Mouse (Mus musculus) layer of hippocampus, adult 2 months (tissue): ENCODE results near the gene Bzw2. TPM values are rescaled to one million over a fixed set of nuclear protein-coding genes. Genes with fewer than 3 reads are reported as not detected.

Experiments
- DNase-seq, 2 experiments: peaks; one replicate each; pipeline ENCODE4 v3.0.0; 2022; ENCODE audit warnings: low spot score in 2 of 2
- H3K27ac ChIP-seq: fragments of 200-600 bp; 2 replicates; pipeline ENCODE4 v1.8.1; 2022
- H3K4me3 ChIP-seq: fragments of 200-600 bp; 2 replicates; pipeline ENCODE4 v1.8.1; 2022; ENCODE audit warnings: mild to moderate bottlenecking
- CTCF ChIP-seq: fragments of 200-600 bp; conservative IDR thresholded peaks from 2 replicates; pipeline ENCODE4 v1.8.1; 2022; ENCODE audit warnings: antibody characterized with exemption, mild to moderate bottlenecking, moderate library complexity
- total RNA-seq, 2 experiments: library from RNA; stranded (reverse); gene quantifications; 2 replicates each; pipeline ENCODE4 v1.2.3; 2021

Bzw2 gene
- total RNA-seq, 2 experiments from 2014 or later: 57.4 to 62.5 TPM

DNA sequence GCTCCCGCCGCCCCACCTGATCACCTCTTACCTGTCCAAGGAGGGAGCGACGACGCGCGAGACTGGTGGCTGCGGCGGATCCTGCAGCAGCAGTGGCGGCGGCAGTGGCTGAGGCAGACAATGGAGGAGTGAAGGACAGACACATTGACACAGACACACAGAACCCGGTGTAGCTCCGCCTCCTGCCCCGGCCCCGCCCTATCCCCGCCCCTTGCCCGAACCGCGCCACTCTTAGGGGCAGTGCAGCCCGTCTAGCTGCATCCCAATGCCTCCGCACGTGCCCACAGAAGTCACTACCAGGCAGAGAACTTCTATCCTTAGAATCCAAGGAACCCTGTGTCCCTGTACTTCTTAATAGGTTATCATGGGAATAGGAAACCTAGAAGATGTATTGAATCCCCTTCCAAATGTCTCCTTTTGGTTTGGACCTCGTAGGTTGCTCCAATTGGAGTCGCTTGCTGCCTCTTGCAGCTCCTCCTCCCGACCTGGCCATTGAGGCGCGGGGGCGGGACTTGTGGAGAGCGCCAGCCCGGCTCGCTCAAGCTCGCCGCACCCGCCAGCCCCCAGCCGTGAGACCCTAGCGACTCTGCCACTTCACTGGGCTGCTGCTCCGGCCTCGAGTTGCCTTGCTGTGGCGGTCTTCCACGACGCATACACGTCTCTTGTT is 1.1 kb downstream of the Bzw2 start, which contains the start of gene Ankmy2:
Gene Ankmy2, plus strand, starts transcription at position 478 of the 667 bp plus-strand sequence.
- DNase-seq: peak; percentile 82 to 89
- TF ChIP-seq CTCF: peak; percentile 29
- Histone ChIP-seq H3K27ac (peak within 1 kb of the TSS; percentile 99), H3K4me3 (peak within 1 kb of the TSS; percentile 77)

GRCm38 (mm10) chr12:36156101-36156636 is 1.7 kb downstream of the Bzw2 start:
- Histone ChIP-seq H3K27ac (peak overlapping the region; percentile 99), H3K4me3 (peak overlapping the region; percentile 77)
- no peak for TF ChIP-seq CTCF
- DNase-seq: peak in 1 of 2 experiments; percentile 44

GRCm38 (mm10) chr12:36155141-36155641 is 2.7 kb downstream of the Bzw2 start:
- DNase-seq: peak; percentile 24 to 45
- no peak for TF ChIP-seq CTCF
- Histone ChIP-seq H3K27ac (peak overlapping the region; percentile 99), H3K4me3 (peak overlapping the region; percentile 77)

DNA sequence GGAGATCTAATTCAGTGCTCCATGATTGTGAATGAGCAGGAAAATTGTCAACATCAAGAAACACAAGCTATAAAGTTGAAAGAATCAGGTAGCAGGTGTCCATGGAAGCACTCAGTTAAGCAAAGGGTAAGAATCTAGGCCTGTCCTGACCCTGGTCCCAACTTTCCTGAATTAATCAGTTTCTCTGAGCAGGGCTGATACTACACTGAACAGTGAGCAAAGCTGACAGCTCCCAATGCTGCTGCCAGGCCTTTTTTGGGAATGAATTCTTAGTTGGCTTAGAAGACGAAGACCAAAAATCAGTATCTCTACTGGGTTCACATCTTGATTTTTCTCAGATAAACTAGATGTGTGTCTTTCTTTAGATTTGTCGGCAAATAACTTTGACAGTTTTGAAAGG is 7.1 kb downstream of the Bzw2 start:
- no peak for DNase-seq
- no peak overlapping the region for H3K4me3 ChIP-seq
- TF ChIP-seq CTCF: no peak
- H3K27ac ChIP-seq: peak overlapping the region; percentile 21

- Histone ChIP-seq H3K4me3 (no peak overlapping the region), H3K27ac (peak overlapping the region; percentile 21)
- no peak for DNase-seq
- TF ChIP-seq CTCF: no peak
Measured at GRCm38 (mm10) chr12:36150265-36150664, 7.6 kb downstream of the Bzw2 start.

GRCm38 (mm10) chr12:36146230-36147011 is 11.5 kb downstream of the Bzw2 start:
- TF ChIP-seq CTCF: peak; percentile 51
- DNase-seq: no peak
- no peak overlapping the region for H3K27ac ChIP-seq
- no peak overlapping the region for H3K4me3 ChIP-seq

- no peak for TF ChIP-seq CTCF
- no peak overlapping the region for H3K4me3 ChIP-seq
- no peak overlapping the region for H3K27ac ChIP-seq
- peak; percentile 23 to 27 for DNase-seq
Measured at GRCm38 (mm10) chr12:36140401-36140800, 17.5 kb downstream of the Bzw2 start.

GRCm38 (mm10) chr12:36137192-36137591 is 20.7 kb downstream of the Bzw2 start:
- no peak for DNase-seq
- no peak for TF ChIP-seq CTCF
- H3K4me3 ChIP-seq: no peak overlapping the region
- no peak overlapping the region for H3K27ac ChIP-seq

DNA sequence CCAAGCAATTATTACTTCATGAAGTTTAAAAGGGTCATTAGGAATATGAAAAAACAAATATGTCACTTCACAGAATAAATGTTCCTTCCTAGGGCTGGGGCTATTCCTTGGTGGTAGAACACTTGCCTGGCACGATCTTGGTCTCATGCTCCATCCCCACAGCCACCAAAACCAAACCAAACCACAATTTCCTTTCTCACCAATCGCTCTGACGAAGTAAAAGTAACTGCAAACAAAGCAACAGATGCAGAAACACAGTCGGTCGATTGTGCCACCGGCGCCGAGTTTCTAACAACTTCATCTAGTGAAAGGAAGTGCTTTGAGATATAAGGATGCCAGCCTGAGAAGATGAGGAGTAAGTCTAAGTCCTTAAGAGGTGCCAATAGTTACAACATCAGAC is 21.6 kb downstream of the Bzw2 start:
- peak in 1 of 2 experiments; percentile 2 for DNase-seq
- TF ChIP-seq CTCF: no peak
- Histone ChIP-seq H3K4me3 (no peak overlapping the region), H3K27ac (no peak overlapping the region)

GRCm38 (mm10) chr12:36135409-36135808 is 22.5 kb downstream of the Bzw2 start:
- peak in 1 of 2 experiments; percentile 4 for DNase-seq
- H3K27ac ChIP-seq: no peak overlapping the region

DNA sequence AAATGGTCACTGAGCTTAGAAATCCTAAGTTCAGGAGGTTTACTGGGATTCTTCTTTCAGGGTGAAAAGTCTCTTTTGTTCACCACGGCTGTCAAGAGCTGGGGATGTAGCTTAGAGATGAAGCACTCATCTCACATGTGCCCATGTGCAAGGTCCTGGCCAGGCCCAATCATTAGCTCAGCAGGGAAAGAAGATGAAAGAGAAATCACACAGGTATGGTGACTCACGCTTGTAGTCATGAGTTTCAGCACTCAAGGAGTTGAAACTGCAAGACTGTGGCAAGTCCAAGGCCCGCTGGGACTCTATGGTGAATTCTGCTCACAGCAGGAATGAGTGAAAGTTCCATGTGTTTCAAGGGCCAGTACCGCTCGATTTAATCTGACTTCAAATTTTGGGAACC is 23.8 kb downstream of the Bzw2 start:
- Histone ChIP-seq H3K27ac (no peak overlapping the region), H3K4me3 (no peak overlapping the region)
- peak in 1 of 2 experiments; percentile 4 for DNase-seq
- no peak for TF ChIP-seq CTCF

More at GRCm38 (mm10) chr12:36135409-36135808, 22.5 kb downstream of the Bzw2 start:
- no peak overlapping the region for H3K4me3 ChIP-seq
- TF ChIP-seq CTCF: no peak

DNA sequence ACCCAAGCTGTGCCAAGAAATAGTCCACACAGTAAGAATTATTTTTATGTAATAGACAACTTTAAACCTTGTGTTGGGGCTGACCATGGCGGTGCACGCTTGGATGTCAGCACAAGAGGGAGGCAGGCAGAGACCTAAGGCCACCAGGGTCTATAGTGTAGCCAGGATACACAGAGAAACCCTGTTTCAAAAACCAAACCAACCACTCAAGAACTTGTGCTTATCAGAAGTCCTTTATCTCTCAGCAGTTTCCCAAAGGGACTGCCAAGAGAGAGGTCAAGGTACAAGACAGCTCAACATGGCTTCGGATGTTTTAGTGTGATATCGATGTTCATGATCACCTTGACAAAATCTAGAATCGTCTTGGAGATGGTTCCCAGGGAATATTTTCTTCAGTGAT is 24.3 kb downstream of the Bzw2 start:
- Histone ChIP-seq H3K4me3 (no peak overlapping the region), H3K27ac (no peak overlapping the region)
- DNase-seq: peak in 1 of 2 experiments; percentile 2
- TF ChIP-seq CTCF: no peak

GRCm38 (mm10) chr12:36132668-36133067 is 25.2 kb downstream of the Bzw2 start:
- Histone ChIP-seq H3K4me3 (no peak overlapping the region), H3K27ac (no peak overlapping the region)
- DNase-seq: peak in 1 of 2 experiments; percentile 2
- no peak for TF ChIP-seq CTCF
